Mouse (Mus musculus) liver, postnatal 0 days (tissue): ENCODE measurements around the gene Dnaaf1.

Experiments
- CTCF ChIP-seq: sonication (generic); IDR thresholded peaks from 2 replicates; pipeline ENCODE4 v1.5.1; 2016; ENCODE audit warnings: antibody characterized with exemption, low read depth
- EP300 ChIP-seq: IDR thresholded peaks from 2 replicates; pipeline ENCODE4 v1.6.1; 2016; ENCODE audit warnings: antibody characterized with exemption, low read depth, mild to moderate bottlenecking

DNA sequence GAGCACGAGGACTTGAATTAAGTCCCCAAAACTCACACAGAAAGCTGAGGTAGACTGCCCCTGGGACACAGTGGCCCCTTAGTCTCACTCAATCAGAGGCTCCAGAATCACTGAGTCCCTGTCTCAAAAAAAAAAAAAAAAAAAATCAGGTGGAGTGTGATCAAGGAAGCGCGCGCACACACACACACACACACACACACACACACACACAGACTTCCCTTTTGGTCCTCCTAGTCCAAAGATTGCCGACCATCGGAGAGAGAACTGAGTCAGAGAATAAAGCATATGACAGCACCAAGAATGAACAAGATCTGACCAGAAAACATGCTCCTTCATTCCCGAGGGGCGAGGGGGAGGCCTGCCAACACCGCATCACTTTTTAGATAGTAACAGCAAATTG, 17.9 kb upstream of the Dnaaf1 start:
- TF ChIP-seq CTCF (no peak), EP300 (no peak)
